Mouse (Mus musculus): ENCODE measurements around the gene Syk. TPM values are rescaled to one million over a fixed set of nuclear protein-coding genes. Genes with fewer than 3 reads are reported as not detected.

The Syk gene
- total RNA-seq, 2 experiments from 2014 or later, result 16.1 to 21.1 TPM

Other genes starting within 250 kb of the Syk start
- gene Diras2, start 51.9 kb upstream of the Syk start, total RNA-seq (2021), result under 1 TPM; 0.25 to 0.39 TPM